Mouse (Mus musculus) small intestine, adult 2 months (tissue): ENCODE results near the gene Tmem206.

Experiments used
- CTCF ChIP-seq: fragments of 200-500 bp; IDR thresholded peaks from 2 replicates; pipeline ENCODE4 v1.5.1; 2012; ENCODE audit warnings: low read depth, mild to moderate bottlenecking, control low read depth, inconsistent platforms, low read length, moderate library complexity, mixed read lengths; ENCODE audit not compliant: insufficient replicate concordance, insufficient read length; ENCODE audit errors: extremely low read depth
- POLR2A ChIP-seq: fragments of 200-500 bp; IDR thresholded peaks from 2 replicates; pipeline ENCODE4 v1.6.1; 2012; ENCODE audit warnings: low read depth, mild to moderate bottlenecking, control low read depth, inconsistent platforms, low read length, moderate library complexity

DNA sequence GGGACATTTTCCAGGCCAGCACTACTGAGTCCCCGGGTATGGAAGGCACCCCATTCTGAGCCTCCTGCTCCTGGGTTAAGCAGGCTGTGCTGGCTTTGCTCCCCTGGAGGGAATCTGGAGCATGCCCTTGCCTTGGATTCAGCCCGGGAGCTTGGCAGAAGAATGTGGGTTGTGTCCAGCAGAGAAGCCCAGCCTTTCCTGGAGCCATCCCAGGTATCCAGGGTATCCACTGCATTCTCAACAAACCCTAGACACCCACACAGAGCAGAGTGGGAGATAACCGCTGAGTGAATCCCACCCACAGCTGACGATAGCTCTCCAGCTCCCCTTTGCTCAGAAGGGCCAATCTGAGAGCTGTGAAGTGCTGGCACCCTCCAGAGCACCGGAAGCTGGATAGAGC is 29.3 kb upstream of the Tmem206 start:
- TF ChIP-seq CTCF (no peak), POLR2A (no peak)
